Mouse (Mus musculus): ENCODE results near the gene Fto. TPM values are rescaled to one million over a fixed set of nuclear protein-coding genes. Genes with fewer than 3 reads are reported as not detected.

The Fto gene
- total RNA-seq, 2 experiments from 2014 or later = 146 to 151 TPM

- H3K4me3 ChIP-seq = no peak overlapping the region
- TF ChIP-seq CTCF (conservative IDR thresholded peaks at IDR 0.05) = no peak
- DNase-seq (ENCODE audit: low spot score in 2 of 2) = no peak
- H3K27ac ChIP-seq = no peak overlapping the region
Observed at GRCm38 (mm10) chr8:91352598-91352997, 39.3 kb downstream of the Fto start.

- no peak for TF ChIP-seq CTCF (conservative IDR thresholded peaks at IDR 0.05)
- Histone ChIP-seq H3K4me3 (no peak overlapping the region), H3K27ac (no peak overlapping the region)
- DNase-seq (ENCODE audit: low spot score in 2 of 2) = no peak
Observed at GRCm38 (mm10) chr8:91353062-91353461, 39.7 kb downstream of the Fto start.

GRCm38 (mm10) chr8:91353907-91354306 is 40.6 kb downstream of the Fto start:
- no peak for DNase-seq (ENCODE audit: low spot score in 2 of 2)
- TF ChIP-seq CTCF (conservative IDR thresholded peaks at IDR 0.05) = peak; percentile 76
- H3K4me3 ChIP-seq = no peak overlapping the region
- no peak overlapping the region for H3K27ac ChIP-seq

GRCm38 (mm10) chr8:91355301-91355905 is 42.1 kb downstream of the Fto start:
- H3K27ac ChIP-seq = peak overlapping the region; percentile 46; the same call in 1 of the 2 replicates

GRCm38 (mm10) chr8:91355956-91356699 is 42.8 kb downstream of the Fto start:
- H3K27ac ChIP-seq = peak overlapping the region; percentile 46
- H3K4me3 ChIP-seq = peak overlapping the region; percentile 28
- no peak for DNase-seq (ENCODE audit: low spot score in 2 of 2)
- no peak for TF ChIP-seq CTCF (conservative IDR thresholded peaks at IDR 0.05)

More at GRCm38 (mm10) chr8:91355301-91355905, 42.1 kb downstream of the Fto start:
- TF ChIP-seq CTCF (conservative IDR thresholded peaks at IDR 0.05) = no peak
- H3K4me3 ChIP-seq = peak overlapping the region; percentile 28
- no peak for DNase-seq (ENCODE audit: low spot score in 2 of 2)

- Histone ChIP-seq H3K4me3 (no peak overlapping the region), H3K27ac (no peak overlapping the region)
- TF ChIP-seq CTCF (conservative IDR thresholded peaks at IDR 0.05) = no peak
- DNase-seq (ENCODE audit: low spot score in 2 of 2) = no peak
Observed at GRCm38 (mm10) chr8:91357493-91358014, 44.2 kb downstream of the Fto start.

- H3K4me3 ChIP-seq = no peak overlapping the region
- no peak overlapping the region for H3K27ac ChIP-seq
- no peak for TF ChIP-seq CTCF (conservative IDR thresholded peaks at IDR 0.05)
- DNase-seq (ENCODE audit: low spot score in 2 of 2) = no peak
Observed at GRCm38 (mm10) chr8:91358016-91358415, 44.7 kb downstream of the Fto start.

GRCm38 (mm10) chr8:91359511-91359910 is 46.2 kb downstream of the Fto start:
- Histone ChIP-seq H3K27ac (no peak overlapping the region), H3K4me3 (no peak overlapping the region)
- DNase-seq (ENCODE audit: low spot score in 2 of 2) = no peak
- TF ChIP-seq CTCF (conservative IDR thresholded peaks at IDR 0.05) = no peak

GRCm38 (mm10) chr8:91360644-91361357 is 47.5 kb downstream of the Fto start:
- DNase-seq (ENCODE audit: low spot score in 2 of 2) = no peak
- Histone ChIP-seq H3K27ac (no peak overlapping the region), H3K4me3 (no peak overlapping the region)
- no peak for TF ChIP-seq CTCF (conservative IDR thresholded peaks at IDR 0.05)

- Histone ChIP-seq H3K4me3 (no peak overlapping the region), H3K27ac (no peak overlapping the region)
- no peak for DNase-seq (ENCODE audit: low spot score in 2 of 2)
- no peak for TF ChIP-seq CTCF (conservative IDR thresholded peaks at IDR 0.05)
Observed at GRCm38 (mm10) chr8:91363272-91363860, 50.0 kb downstream of the Fto start.

GRCm38 (mm10) chr8:91364216-91364615 is 50.9 kb downstream of the Fto start:
- Histone ChIP-seq H3K27ac (peak overlapping the region; percentile 84; the same call in 1 of the 2 replicates), H3K4me3 (no peak overlapping the region)
- DNase-seq (ENCODE audit: low spot score in 2 of 2) = no peak
- no peak for TF ChIP-seq CTCF (conservative IDR thresholded peaks at IDR 0.05)

- H3K4me3 ChIP-seq = no peak overlapping the region
- TF ChIP-seq CTCF (conservative IDR thresholded peaks at IDR 0.05) = no peak
- peak overlapping the region; percentile 84 for H3K27ac ChIP-seq
- peak in 1 of 2 experiments; percentile 49 for DNase-seq (ENCODE audit: low spot score in 2 of 2)
Observed at GRCm38 (mm10) chr8:91365804-91366203, 52.5 kb downstream of the Fto start.

GRCm38 (mm10) chr8:91370899-91371298 is 57.6 kb downstream of the Fto start:
- no peak for TF ChIP-seq CTCF (conservative IDR thresholded peaks at IDR 0.05)
- Histone ChIP-seq H3K27ac (peak overlapping the region; percentile 20; the same call in 1 of the 2 replicates), H3K4me3 (no peak overlapping the region)
- DNase-seq (ENCODE audit: low spot score in 2 of 2) = no peak

Data from layer of hippocampus, adult 2 months (tissue).